Mouse (Mus musculus): ENCODE measurements around the gene Gm8138.
"Not testable (repeated sequence)": the region's sequence is repeated elsewhere in the genome, so short reads cannot be mapped to it uniquely, and the experiment has no call there.

The Gm8138 gene

DNA sequence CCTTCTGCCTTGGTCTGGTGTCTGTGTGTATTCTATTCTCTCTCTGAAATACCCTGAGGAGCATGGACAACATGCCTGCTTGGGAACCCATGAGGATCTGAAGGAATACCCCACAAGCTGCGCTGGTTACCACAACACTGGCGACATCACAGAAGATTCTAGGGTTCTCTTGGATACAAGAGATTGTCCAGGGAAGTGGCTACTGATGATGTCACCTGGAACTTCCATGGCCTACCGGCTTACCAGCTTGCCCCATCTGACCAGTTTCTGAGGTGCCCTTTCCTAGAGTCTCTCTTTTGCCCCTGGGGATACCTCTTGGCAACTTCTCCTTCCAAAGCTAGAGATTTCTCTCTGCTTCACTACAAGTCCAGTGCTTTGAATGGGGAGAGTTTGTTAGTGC is at the start of gene Gm8138:
Gm8138 (minus strand) TSS at position 101 of the 400 bp plus-strand sequence.
- CTCF ChIA-PET = not testable (repeated sequence)

DNA sequence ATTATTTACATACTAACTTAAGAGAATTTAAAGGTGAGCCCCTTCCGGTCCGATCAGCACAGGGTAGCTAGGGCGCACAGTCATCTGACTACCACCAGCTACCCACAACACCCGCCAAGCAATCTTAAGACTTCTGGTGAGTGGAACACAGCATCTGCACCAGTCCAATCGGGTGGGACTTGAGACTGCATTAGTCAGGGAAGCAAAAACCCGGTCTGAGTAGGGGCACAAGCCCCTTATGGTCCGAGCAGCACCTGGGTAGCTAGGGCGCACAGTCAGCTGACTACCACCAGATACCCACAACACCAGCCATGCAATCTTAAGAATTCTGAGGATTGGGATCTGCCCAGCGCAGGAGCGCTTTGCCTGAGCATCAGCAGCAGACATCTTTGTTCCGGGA is 54.4 kb downstream of the Gm8138 start:
- CTCF ChIA-PET = not testable (repeated sequence)
